Mouse (Mus musculus) gastrocnemius, postnatal 4 days (tissue): Measurements from ENCODE around the gene Ifi211. TPM values are rescaled to one million over a fixed set of nuclear protein-coding genes. Genes with fewer than 3 reads are reported as not detected.
"Not testable (repeated sequence)": the region's sequence is repeated elsewhere in the genome, so short reads cannot be mapped to it uniquely, and the experiment has no call there.

Source experiments
- DNase-seq, 2 experiments: peaks; one replicate each; pipeline ENCODE4 v3.0.0; 2021 to 2022; ENCODE audit warnings: low spot score in 2 of 2, mixed read lengths in 2 of 2
- total RNA-seq, 2 experiments: library from RNA; stranded (reverse); gene quantifications; 2 replicates each; pipeline ENCODE4 v1.2.3; 2021

The Ifi211 gene
- total RNA-seq, 2 experiments from 2014 or later = 1.0 to 1.4 TPM

DNA sequence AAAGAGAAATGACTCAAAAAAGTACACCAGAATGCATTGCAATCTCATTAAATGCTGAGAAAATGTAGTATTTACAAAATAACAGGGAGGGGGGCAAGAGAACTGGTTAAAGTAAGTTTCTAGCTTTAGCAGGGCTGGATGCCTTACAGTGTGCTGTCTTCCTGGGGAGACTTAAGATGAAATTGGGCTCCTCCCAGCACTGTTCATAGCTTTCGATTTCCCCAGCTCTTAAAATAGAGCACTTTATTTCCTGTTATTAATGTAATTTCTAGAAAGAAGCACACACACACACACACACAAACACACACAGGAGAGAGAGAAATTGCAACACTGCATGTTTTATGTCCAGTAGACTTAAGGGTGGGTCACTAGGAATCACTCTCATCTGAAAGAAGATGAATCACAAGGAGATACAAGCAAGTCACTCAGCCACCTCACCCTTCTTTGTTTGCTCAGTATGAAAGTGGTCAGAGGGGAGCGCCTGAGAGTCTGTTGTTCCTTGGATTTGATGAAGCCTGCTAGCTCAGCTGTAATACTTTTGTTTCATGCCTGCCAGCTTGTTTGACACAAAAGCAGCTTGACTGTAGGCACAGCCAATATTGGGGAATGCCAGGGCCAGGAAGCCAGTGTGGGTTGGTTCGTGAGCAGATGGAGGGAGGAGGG is 32.7 kb downstream of the Ifi211 start:
- DNase-seq = not testable (repeated sequence)

DNA sequence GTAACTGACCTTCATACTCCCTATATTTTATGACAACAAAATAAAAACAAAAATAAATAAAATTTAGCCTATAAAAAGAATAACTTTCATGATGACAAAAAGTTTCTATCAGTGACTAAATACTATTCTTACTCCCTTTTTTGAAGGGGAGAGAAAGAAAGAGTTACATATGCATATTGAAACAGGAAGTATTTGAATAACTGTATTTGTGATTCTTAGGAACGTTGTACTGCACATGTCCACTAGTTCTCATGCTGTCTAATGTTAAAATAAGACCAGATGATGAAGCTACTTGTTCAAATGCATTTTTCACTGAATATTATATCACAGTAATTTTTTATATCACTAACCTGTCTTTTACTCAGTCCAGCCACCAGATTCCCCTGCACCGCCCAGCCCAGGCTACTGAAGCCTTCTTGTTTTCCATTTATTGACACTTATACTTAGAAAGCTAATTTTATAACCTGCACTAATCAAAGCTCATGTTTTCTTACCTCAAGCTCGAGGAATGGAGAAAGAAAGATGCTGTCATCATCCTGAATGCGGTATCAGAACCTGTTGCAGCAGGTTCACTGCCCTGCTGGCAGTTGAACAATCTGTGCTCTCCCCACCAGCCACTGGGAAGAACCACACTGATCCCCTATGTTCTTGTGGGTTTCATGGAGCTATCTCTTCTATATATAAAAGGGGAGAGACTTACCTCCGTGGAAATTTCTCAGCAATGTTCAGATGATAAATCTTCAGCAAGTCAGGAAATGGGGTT is 33.4 kb downstream of the Ifi211 start:
- not testable (repeated sequence) for DNase-seq

DNA sequence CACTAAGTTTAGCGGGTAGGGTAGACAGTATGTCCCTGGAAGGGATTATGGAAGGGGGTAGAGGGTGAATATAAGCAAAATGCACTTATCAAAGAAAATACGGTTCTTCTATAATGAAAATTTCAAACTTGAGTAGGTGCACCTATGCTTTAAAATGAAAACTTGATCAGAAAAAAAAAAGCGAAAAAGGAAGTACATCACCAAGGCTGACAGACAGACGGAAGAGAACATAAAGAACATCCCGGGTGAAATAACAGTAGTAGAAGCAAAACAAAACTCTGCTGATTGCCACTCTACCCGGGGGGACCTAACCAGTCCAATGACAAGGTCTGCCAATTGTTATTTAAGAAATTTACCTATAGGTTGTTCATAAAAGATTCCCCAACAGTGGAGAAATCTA is 34.6 kb downstream of the Ifi211 start:
- not testable (repeated sequence) for DNase-seq

DNA sequence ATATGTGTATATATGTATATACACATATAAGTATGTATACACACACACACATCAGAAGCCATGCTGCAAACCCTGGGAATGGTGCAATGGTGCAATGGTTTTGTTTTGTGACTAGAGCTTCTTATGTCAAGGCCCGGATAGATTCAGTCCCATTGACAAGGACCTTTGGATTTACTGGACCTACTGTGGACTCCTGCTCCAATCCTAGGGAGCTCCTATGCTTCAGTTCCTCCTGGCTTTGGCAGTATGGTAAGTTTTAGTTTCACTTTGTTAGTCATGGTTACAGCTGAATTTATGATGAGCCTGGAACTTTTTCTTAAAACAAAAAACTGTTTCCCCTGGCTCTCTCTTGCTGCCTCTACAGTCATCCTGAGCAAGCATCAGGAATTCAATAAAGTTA is 35.7 kb downstream of the Ifi211 start:
- DNase-seq = not testable (repeated sequence)

DNA sequence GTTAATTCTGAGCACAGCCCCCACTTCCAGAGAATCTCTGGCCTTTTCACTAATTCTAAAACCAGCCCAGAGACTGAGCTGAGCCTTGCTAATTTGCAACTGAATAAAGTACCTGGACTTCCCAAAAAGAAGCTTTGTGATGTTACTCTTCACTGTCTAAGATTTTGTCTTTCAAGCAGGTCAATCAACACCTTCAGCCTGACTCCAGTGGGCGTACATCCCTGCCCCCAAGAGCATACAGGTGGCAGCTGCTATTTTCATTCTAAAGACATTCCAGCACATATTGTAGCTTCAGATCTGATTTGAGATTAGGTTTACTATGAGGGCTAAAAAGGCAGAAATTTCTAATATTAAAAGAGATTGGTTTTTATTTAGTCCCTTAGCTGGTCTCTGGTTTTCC is 44.3 kb downstream of the Ifi211 start:
- DNase-seq = not testable (repeated sequence)

DNA sequence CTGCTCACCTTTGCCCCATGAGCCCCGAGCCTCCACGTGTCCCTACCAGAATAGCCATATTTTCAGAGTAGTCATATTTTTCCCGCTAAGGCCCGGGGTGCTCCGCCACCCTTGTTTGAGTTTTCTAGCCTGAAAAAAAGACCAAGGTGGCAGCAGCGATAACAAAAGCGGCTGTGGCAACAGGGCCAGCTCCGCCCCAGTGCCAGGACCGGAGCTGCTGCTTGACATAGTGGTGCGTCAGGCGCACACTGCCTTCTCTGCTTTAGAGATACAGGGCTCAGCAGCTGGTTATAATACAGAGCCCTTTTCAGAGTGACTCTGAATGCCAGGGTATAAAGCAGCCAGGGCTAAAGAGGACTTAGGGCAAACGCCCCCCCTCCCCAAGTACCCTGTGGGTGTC is 46.3 kb downstream of the Ifi211 start:
- no peak for DNase-seq

DNA sequence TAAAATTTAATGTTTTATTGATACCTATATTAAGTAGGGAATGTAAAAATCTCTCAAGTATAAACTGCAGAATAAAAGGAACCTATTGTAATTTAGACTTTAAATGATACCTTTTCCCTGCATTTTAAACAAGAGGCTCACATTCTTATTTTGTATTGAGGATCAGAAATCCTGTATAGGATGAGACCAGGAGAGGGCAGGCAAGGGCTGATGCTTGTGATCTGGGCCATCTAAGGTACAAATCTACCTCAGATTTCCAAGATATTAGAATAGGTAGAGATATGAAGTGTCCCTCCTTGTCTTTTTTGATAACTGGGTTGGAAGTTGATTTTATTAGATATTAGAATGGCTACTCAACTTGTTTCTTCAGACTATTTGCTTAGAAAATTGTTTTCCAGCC is 59.1 kb downstream of the Ifi211 start:
- not testable (repeated sequence) for DNase-seq

DNA sequence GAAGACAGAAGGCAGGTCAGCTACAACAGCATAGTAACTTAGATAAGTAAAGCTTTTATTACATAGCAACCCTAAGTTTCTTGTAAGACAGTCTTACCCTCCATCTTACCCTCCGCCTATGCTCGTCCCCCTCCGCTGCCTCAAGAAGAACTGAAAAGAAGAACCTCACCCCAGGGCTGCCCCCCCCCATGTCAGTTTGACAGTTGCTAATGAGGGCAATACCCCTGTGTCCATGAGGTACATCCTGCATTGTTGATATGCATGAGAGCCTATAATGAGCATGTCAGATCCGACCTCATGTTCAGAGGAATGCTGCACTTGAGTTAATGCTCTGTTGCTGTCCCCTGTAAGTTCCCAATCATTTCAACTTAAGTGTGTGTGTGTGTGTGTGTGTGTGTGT is 60.0 kb downstream of the Ifi211 start:
- not testable (repeated sequence) for DNase-seq

Other genes with a start within 250 kb of the Ifi211 start
- gene Ifi208, start 239.4 kb downstream of the Ifi211 start, total RNA-seq = under 1 TPM in 1 of 2 experiments, not detected in 1; 0.20 TPM
- gene Ifi207, start 171.3 kb downstream of the Ifi211 start, total RNA-seq = 1 to 10 TPM; 2.5 to 3.1 TPM
- 1 to 10 TPM; 3.1 to 3.6 TPM for gene Ifi204, start 146.1 kb downstream of the Ifi211 start, total RNA-seq
- 1 to 10 TPM; 6.1 to 7.1 TPM for gene Mndal, start 29.4 kb upstream of the Ifi211 start, total RNA-seq
- 1 to 10 TPM; 3.0 to 4.4 TPM for gene Ifi203, start 29.6 kb upstream of the Ifi211 start, total RNA-seq
- not detected for gene Ifi202b, start 69.7 kb upstream of the Ifi211 start, total RNA-seq
- 1 to 10 TPM; 1.3 to 1.7 TPM for gene Ifi205, start 118.8 kb upstream of the Ifi211 start, total RNA-seq
- gene Olfr433, start 127.7 kb upstream of the Ifi211 start, total RNA-seq = not detected
- gene Olfr432, start 136.2 kb upstream of the Ifi211 start, total RNA-seq = not detected
- gene Olfr430, start 153.6 kb upstream of the Ifi211 start, total RNA-seq = not detected
- gene Olfr429, start 171.3 kb upstream of the Ifi211 start, total RNA-seq = not detected
- not detected for gene Olfr427, start 183.8 kb upstream of the Ifi211 start, total RNA-seq
- not detected for gene Olfr231, start 208.1 kb upstream of the Ifi211 start, total RNA-seq
- not detected for gene Olfr424, start 218.5 kb upstream of the Ifi211 start, total RNA-seq
- gene Olfr420, start 242.6 kb upstream of the Ifi211 start, total RNA-seq = not detected